Mouse (Mus musculus): ENCODE measurements around the gene Kcnq1.

DNA sequence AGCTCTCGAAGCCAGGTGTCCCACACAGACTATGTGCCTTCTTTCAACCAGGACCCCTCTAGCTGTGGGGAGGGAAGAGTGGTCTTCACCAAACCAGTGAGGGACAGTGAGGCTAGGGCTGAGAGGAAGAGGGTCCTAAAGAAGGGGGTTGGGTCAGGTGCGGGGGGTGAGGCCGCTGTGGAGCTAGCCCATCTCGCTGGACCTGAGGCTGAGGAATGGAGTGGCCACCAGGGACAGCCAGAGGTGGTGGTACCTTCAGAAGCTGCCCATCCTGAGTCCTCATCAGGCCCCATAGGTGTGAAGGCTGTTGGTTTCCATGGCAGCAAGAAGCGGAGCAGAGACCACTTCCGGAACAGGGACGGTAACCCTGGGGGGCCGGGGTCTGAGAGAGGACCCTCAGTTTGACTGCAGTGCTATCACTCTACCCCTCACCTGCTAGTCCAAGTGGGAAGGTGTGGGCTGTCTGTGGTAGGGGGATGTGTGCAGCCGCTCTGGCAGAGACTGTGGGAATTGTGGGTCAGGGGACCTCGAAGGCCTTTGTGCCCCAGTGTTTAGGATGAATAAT lies 35.6 kb upstream of the Kcnq1 start:
- TF ChIP-seq POLR2A (IDR thresholded peaks at IDR 0.05; ENCODE audit: low read depth, low read length) (no peak), CTCF (IDR thresholded peaks at IDR 0.05; ENCODE audit: extremely low read depth, insufficient read length, insufficient replicate concordance, low read depth, low read length) (no peak)
